In the genomic region with DNA sequence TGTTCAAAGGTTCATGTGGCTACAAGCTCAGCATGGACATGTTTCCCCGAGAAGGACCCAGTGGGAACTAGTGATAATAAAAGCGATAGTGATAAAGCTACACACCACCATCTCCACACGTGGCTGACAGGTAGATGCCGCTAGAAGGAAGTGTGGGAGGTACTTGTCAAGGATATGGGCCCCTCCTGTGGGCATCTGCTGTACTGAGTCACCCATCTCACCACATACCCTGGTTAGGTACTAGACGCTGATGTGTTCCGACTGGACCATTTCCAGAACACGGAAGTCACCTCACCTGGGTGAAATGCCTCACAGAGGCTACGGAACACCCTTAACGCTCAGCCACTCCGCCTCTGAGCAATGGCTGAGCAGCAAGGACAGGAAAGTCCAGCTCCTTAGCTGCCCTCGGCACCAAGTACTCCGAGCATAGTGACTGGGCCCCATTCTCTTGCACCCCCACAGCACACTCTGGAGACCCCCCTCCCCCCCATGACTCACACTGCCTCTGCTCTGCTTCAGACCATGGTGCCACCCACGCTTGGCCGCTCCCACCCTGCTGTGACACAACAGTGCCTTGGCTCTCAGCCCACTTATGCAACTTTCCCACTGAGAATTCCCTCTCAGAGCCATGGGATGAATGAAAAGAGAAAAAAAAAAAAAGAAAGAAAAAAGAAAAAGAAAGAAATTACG, we compare ENCODE assay signal across 9 mouse cellular contexts. TPM values are rescaled to one million over a fixed set of nuclear protein-coding genes. Genes with fewer than 3 reads are reported as not detected.
DNase-seq lines count a peak whose midpoint lies in the region; ATAC-seq and TF ChIP-seq lines count a peak whose summit lies in the region.
"Had no signal": no experiment of that assay in that cellular context is flagged by ENCODE, and none has a peak within 500 bp of the region (broad histone marks: within the 10 kb centered on the region; RNA-seq: fewer than 3 reads in every experiment).

No protein-coding gene starts in this region.

- peak; percentile 56; the same call in 1 of the 2 replicates for ATAC-seq in liver, postnatal 0 days
- ATAC-seq in erythroid progenitor cell, adult 5-6 weeks (replicated peaks; ENCODE audit: low FRiP score, poor library complexity, severe bottlenecking) = no peak

- WGBS in liver, postnatal 0 days (ENCODE audit: insufficient replicate concordance) = 75% methylated on average over 15 of the region's 15 CpGs

- DNase-seq in liver, postnatal 0 days = peak; percentile 66
- DNase-seq in liver = no peak
- DNase-seq in adrenal gland, postnatal 10 days = peak; percentile 89
- DNase-seq in gastrocnemius, postnatal 10 days = peak; percentile 48
- peak; percentile 68 to 73 for DNase-seq in layer of hippocampus, adult 8-10 months (ENCODE audit: low spot score in 2 of 2)
- peak; percentile 84 to 85 for DNase-seq in lung, postnatal 4 days
- DNase-seq in thymus, adult 18-20 months = no peak

- no peak overlapping the region for H3K4me3 ChIP-seq in liver, postnatal 0 days (ENCODE audit: low read depth, low read length)

- no peak overlapping the region for H3K27ac ChIP-seq in liver, postnatal 0 days (ENCODE audit: low read depth)
- H3K27ac ChIP-seq: kidney, postnatal 0 days had no signal

- H3K36me3 ChIP-seq in liver, postnatal 0 days (replicated peaks; ENCODE audit: insufficient read depth, low read length) = no peaks in the 10 kb centered on the region; the same call in 1 of the 2 replicates

- peaks cover 5% of the 10 kb centered on the region; the same call in 1 of the 2 replicates for H3K4me1 ChIP-seq in liver, postnatal 0 days (ENCODE audit: insufficient read depth)

- TF ChIP-seq CTCF in liver, postnatal 0 days (IDR thresholded peaks at IDR 0.05; ENCODE audit: low read depth) = no peak

- H3K4me2 ChIP-seq in liver, postnatal 0 days (ENCODE audit: low read depth, low read length) = no peak overlapping the region

- H3K27me3 ChIP-seq in liver, postnatal 0 days (ENCODE audit: insufficient read depth, low read length) = no peaks in the 10 kb centered on the region

- no peak for TF ChIP-seq EP300 in liver, postnatal 0 days (IDR thresholded peaks at IDR 0.05; ENCODE audit: low read depth)

- H3K9ac ChIP-seq in liver, postnatal 0 days (replicated peaks) = no peak overlapping the region

- H3K9me3 ChIP-seq in liver, postnatal 0 days (ENCODE audit: low read length) = no peaks in the 10 kb centered on the region

RNA-seq across cellular contexts. Expression of a gene that starts 18.4 kb away (rescaled TPM):
- polyA plus RNA-seq in liver, postnatal 0 days (2015; fragmentation: Nextera tagmentation; extraction: Ambion mirVana) = 0.09 and 0.12 TPM in 2 replicates
- under 1 TPM; 0.12 to 0.27 TPM for total RNA-seq in adrenal gland, postnatal 10 days (2021)
- total RNA-seq in gastrocnemius, postnatal 10 days (2021) = 1 to 10 TPM in 1 of 2 experiments, under 1 TPM in 1; 0.75 to 1.0 TPM
- total RNA-seq in layer of hippocampus, adult 8-10 months (2022) = 1 to 10 TPM in 1 of 4 experiments, under 1 TPM in 3; 0.14 to 1.1 (median 0.64) TPM
- 1.7 TPM in 1 of 2 replicates, not detected in the other for total RNA-seq in erythroid progenitor cell, adult 5-6 weeks (2015; ENCODE audit: low replicate concordance)
- total RNA-seq in erythroid progenitor cell, adult 5-6 weeks (2017; ENCODE audit: low replicate concordance) = 0.64 and 0.83 TPM in 2 replicates
- polyA plus RNA-seq: kidney, postnatal 0 days had no signal

Comparison
In these comparisons a context has a peak if more than half of its experiments do, and no peak if none do; other contexts are left out.
1. DNase-seq: peak in liver, postnatal 0 days (single experiment), adrenal gland, postnatal 10 days (single experiment), gastrocnemius, postnatal 10 days (single experiment), layer of hippocampus, adult 8-10 months (2 of 2) and lung, postnatal 4 days (2 of 2); none in liver (single experiment) and thymus, adult 18-20 months (0 of 2).